Mouse (Mus musculus): Measurements from ENCODE around the gene Car5a. TPM values are rescaled to one million over a fixed set of nuclear protein-coding genes. Genes with fewer than 3 reads are reported as not detected.
A peak's percentile ranks its signal among the peaks of the same experiment; 100 is the strongest.

Car5a gene
- total and polyA plus RNA-seq, 3 experiments, result 0.16 to 0.68 (median 0.57) TPM

GRCm38 (mm10) chr8:121952122-121952521 is 7.4 kb upstream of the Car5a start:
- TF ChIP-seq TAL1 (conservative IDR thresholded peaks at IDR 0.05; ENCODE audit: low read depth, low read length), result no peak
- no peak for TF ChIP-seq CTCF (IDR thresholded peaks at IDR 0.05; ENCODE audit: low read depth, low read length)
- TF ChIP-seq POLR2AphosphoS5 (IDR thresholded peaks at IDR 0.05; ENCODE audit: insufficient replicate concordance, low read depth, low read length), result no peak
- no peak for TF ChIP-seq GATA2 (IDR thresholded peaks at IDR 0.05; ENCODE audit: borderline replicate concordance, low read depth, low read length)
- TF ChIP-seq GATA1 (IDR thresholded peaks at IDR 0.05; ENCODE audit: borderline replicate concordance, low read length), result no peak

GRCm38 (mm10) chr8:121951656-121952009 is 6.9 kb upstream of the Car5a start:
- ATAC-seq (ENCODE audit: extremely low read depth, insufficient number of reproducible peaks, low FRiP score, poor library complexity, severe bottlenecking) (no peak), DNase-seq (ENCODE audit: low spot score) (no peak)
- TF ChIP-seq CTCF (IDR thresholded peaks at IDR 0.05; ENCODE audit: low read depth, low read length), result no peak
- TF ChIP-seq GATA2 (IDR thresholded peaks at IDR 0.05; ENCODE audit: borderline replicate concordance, low read depth, low read length), result no peak
- no peak for TF ChIP-seq TAL1 (conservative IDR thresholded peaks at IDR 0.05; ENCODE audit: low read depth, low read length)
- TF ChIP-seq POLR2AphosphoS5 (IDR thresholded peaks at IDR 0.05; ENCODE audit: insufficient replicate concordance, low read depth, low read length), result no peak
- no peak for TF ChIP-seq GATA1 (IDR thresholded peaks at IDR 0.05; ENCODE audit: borderline replicate concordance, low read length)
- no peaks in the 10 kb centered on the region for H3K9me3 ChIP-seq (replicated peaks)
- H3K27me3 ChIP-seq (ENCODE audit: insufficient read depth, low read length), result no peaks in the 10 kb centered on the region
- peak overlapping the region; percentile 87 for H3K4me3 ChIP-seq (ENCODE audit: low read depth, low read length)
- peaks cover 34% of the 10 kb centered on the region for H3K36me3 ChIP-seq (replicated peaks)
- H3K4me1 ChIP-seq (ENCODE audit: insufficient read depth, low read depth, low read length), result peaks cover 82% of the 10 kb centered on the region

More at GRCm38 (mm10) chr8:121952122-121952521, 7.4 kb upstream of the Car5a start:
- Histone ChIP-seq H3K9me3 (replicated peaks) (no peaks in the 10 kb centered on the region), H3K4me1 (ENCODE audit: insufficient read depth, low read depth, low read length) (peaks cover 82% of the 10 kb centered on the region), H3K4me3 (ENCODE audit: low read depth, low read length) (peak overlapping the region; percentile 63; the same call in 1 of the 2 replicates), H3K27me3 (ENCODE audit: insufficient read depth, low read length) (no peaks in the 10 kb centered on the region), H3K36me3 (replicated peaks) (peaks cover 39% of the 10 kb centered on the region)
- DNase-seq (ENCODE audit: low spot score), result no peak
- no peak for ATAC-seq (ENCODE audit: extremely low read depth, insufficient number of reproducible peaks, low FRiP score, poor library complexity, severe bottlenecking)

GRCm38 (mm10) chr8:121950749-121951655 is 6.3 kb upstream of the Car5a start:
- peaks cover 40% of the 10 kb centered on the region for H3K36me3 ChIP-seq (replicated peaks)
- H3K4me1 ChIP-seq (ENCODE audit: insufficient read depth, low read depth, low read length), result peaks cover 81% of the 10 kb centered on the region
- no peaks in the 10 kb centered on the region for H3K9me3 ChIP-seq (replicated peaks)
- TF ChIP-seq GATA1 (IDR thresholded peaks at IDR 0.05; ENCODE audit: borderline replicate concordance, low read length) (no peak), GATA2 (IDR thresholded peaks at IDR 0.05; ENCODE audit: borderline replicate concordance, low read depth, low read length) (no peak), CTCF (IDR thresholded peaks at IDR 0.05; ENCODE audit: low read depth, low read length) (no peak), TAL1 (conservative IDR thresholded peaks at IDR 0.05; ENCODE audit: low read depth, low read length) (no peak), POLR2AphosphoS5 (IDR thresholded peaks at IDR 0.05; ENCODE audit: insufficient replicate concordance, low read depth, low read length) (no peak)
- DNase-seq (ENCODE audit: low spot score) (peak; percentile 38), ATAC-seq (ENCODE audit: extremely low read depth, insufficient number of reproducible peaks, low FRiP score, poor library complexity, severe bottlenecking) (no peak)
- no peaks in the 10 kb centered on the region for H3K27me3 ChIP-seq (ENCODE audit: insufficient read depth, low read length)
- peak overlapping the region; percentile 87 for H3K4me3 ChIP-seq (ENCODE audit: low read depth, low read length)

DNA sequence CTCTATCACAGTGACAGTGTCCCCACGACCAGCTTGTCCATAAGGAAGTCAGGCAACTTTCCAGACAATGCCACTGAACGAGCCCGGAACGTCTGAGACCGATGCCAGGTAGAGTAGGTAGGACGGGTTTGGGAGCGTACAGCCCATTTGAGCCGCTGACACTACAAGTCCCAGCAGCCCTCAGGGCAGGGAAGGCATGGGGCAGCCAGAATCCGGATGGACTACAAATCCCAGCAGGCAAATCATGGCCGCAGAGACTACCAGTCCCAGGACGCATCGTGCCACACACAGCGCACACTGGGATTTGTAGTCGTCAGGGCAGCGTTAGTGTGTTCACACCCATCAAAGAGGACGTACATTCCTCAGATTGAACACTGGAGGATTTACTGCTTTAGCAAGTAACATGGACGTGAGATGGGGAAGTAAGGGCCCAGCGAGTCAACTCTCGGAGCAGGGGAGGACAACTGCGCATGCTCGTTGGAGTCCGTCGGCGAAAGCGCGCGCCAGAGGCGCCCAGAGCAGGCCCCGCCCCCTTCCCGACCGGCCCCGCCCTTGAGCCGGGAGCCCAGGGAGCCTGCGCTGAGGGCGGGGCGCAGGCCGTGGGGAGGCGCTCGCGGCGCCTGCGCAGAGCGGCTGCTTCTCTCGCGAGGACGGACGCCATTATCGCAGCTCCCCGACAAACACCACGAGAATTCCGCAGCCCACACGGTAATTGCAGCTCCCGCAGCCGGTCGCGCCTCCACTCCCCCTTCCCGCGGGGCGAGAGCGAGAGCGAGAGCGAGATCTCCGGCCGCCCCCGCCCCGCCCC is 5.4 kb upstream of the Car5a start:
- Histone ChIP-seq H3K4me1 (ENCODE audit: insufficient read depth, low read depth, low read length) (peaks cover 77% of the 10 kb centered on the region), H3K36me3 (replicated peaks) (peaks cover 39% of the 10 kb centered on the region)
- DNase-seq (ENCODE audit: low spot score), result peak; percentile 80

GRCm38 (mm10) chr8:121949222-121949800 is 4.6 kb upstream of the Car5a start, which contains the start of gene Banp:
Banp (plus strand) TSS chr8:121949750.
- Histone ChIP-seq H3K27me3 (ENCODE audit: insufficient read depth, low read length) (no peaks in the 10 kb centered on the region), H3K4me3 (ENCODE audit: low read depth, low read length) (peak within 1 kb of the TSS; percentile 87), H3K9me3 (replicated peaks) (no peaks in the 10 kb centered on the region), H3K4me1 (ENCODE audit: insufficient read depth, low read depth, low read length) (peaks cover 71% of the 10 kb centered on the region), H3K36me3 (replicated peaks) (peaks cover 35% of the 10 kb centered on the region)
- DNase-seq (ENCODE audit: low spot score), result no peak
- ATAC-seq (ENCODE audit: extremely low read depth, insufficient number of reproducible peaks, low FRiP score, poor library complexity, severe bottlenecking), result no peak
- TF ChIP-seq GATA2 (IDR thresholded peaks at IDR 0.05; ENCODE audit: borderline replicate concordance, low read depth, low read length), result no peak
- no peak for TF ChIP-seq TAL1 (conservative IDR thresholded peaks at IDR 0.05; ENCODE audit: low read depth, low read length)
- no peak for TF ChIP-seq POLR2AphosphoS5 (IDR thresholded peaks at IDR 0.05; ENCODE audit: insufficient replicate concordance, low read depth, low read length)
- no peak for TF ChIP-seq GATA1 (IDR thresholded peaks at IDR 0.05; ENCODE audit: borderline replicate concordance, low read length)
- no peak for TF ChIP-seq CTCF (IDR thresholded peaks at IDR 0.05; ENCODE audit: low read depth, low read length)

More for the DNA sequence above, 5.4 kb upstream of the Car5a start:
- no peaks in the 10 kb centered on the region for H3K27me3 ChIP-seq (ENCODE audit: insufficient read depth, low read length)
- ATAC-seq (ENCODE audit: extremely low read depth, insufficient number of reproducible peaks, low FRiP score, poor library complexity, severe bottlenecking), result peak; percentile 81
- H3K9me3 ChIP-seq (replicated peaks), result no peaks in the 10 kb centered on the region
- H3K4me3 ChIP-seq (ENCODE audit: low read depth, low read length), result peak overlapping the region; percentile 87
- TF ChIP-seq CTCF (IDR thresholded peaks at IDR 0.05; ENCODE audit: low read depth, low read length), result no peak
- TF ChIP-seq POLR2AphosphoS5 (IDR thresholded peaks at IDR 0.05; ENCODE audit: insufficient replicate concordance, low read depth, low read length), result 0 out of 2 replicates have a peak, but pooled peaks have one; percentile 45
